Mouse (Mus musculus) MEL (cell line): Measurements from ENCODE around the gene Slc22a15.

Experiments
- CTCF ChIP-seq, 3 experiments: IDR thresholded peaks in 2 of 3; conservative IDR thresholded peaks in 1 of 3; 2 replicates each; pipeline ENCODE4 v1.5.1; 2011 to 2012; ENCODE audit warnings: low read length in 3 of 3, low read depth in 2 of 3, mild to moderate bottlenecking in 2 of 3, improper control_type of control experiment in 1 of 3, inconsistent platforms in 1 of 3, mixed read lengths in 1 of 3, moderate library complexity in 1 of 3; ENCODE audit not compliant: control insufficient read depth in 1 of 3, insufficient read depth in 1 of 3, poor library complexity in 1 of 3, severe bottlenecking in 1 of 3
- ZKSCAN1 ChIP-seq: IDR thresholded peaks from 2 replicates; pipeline ENCODE4 v1.6.1; 2012; ENCODE audit warnings: low read depth, mild to moderate bottlenecking, inconsistent platforms, low read length, improper control_type of control experiment, moderate library complexity

- TF ChIP-seq CTCF (IDR thresholded peaks at IDR 0.05 in 2 of 3, conservative IDR thresholded peaks at IDR 0.05 in 1 of 3; ENCODE audit: control insufficient read depth in 1 of 3, insufficient read depth in 1 of 3, low read depth in 2 of 3, low read length in 3 of 3, poor library complexity in 1 of 3, severe bottlenecking in 1 of 3): no peak
- TF ChIP-seq ZKSCAN1: no peak
Observed at GRCm38 (mm10) chr3:101952577-101952976, 28.3 kb upstream of the Slc22a15 start.
